Comparison of ENCODE assay signal across 18 mouse cellular contexts in genomic region chr4:34171265-34171862, GRCm38 (mm10).
A peak's percentile ranks its signal among the peaks of the same experiment; 100 is the strongest.
DNase-seq lines count a peak whose midpoint lies in the region; ATAC-seq and TF ChIP-seq lines count a peak whose summit lies in the region.
"Had no signal": no experiment of that assay in that cellular context is flagged by ENCODE, and none has a peak within 500 bp of the region (broad histone marks: within the 10 kb centered on the region; RNA-seq: fewer than 3 reads in every experiment).

No protein-coding gene starts in this region.

- H3K27ac ChIP-seq in hindbrain, embryonic 14.5 days: no peak overlapping the region
- no peak overlapping the region for H3K27ac ChIP-seq in hindbrain, embryonic 12.5 days
- H3K27ac ChIP-seq in forebrain, embryonic 16.5 days (ENCODE audit: low read length): peak overlapping the region; percentile 53; the same call in 1 of the 2 replicates
- peak overlapping the region; percentile 25; the same call in 1 of the 2 replicates for H3K27ac ChIP-seq in layer of hippocampus, adult 2 months
- no peak overlapping the region for H3K27ac ChIP-seq in stomach, postnatal 0 days (replicated peaks)
- H3K27ac ChIP-seq: heart, adult 2 months; kidney, postnatal 0 days; midbrain, embryonic 12.5 days; neural tube, embryonic 12.5 days had no signal

- peaks cover 5% of the 10 kb centered on the region for H3K4me1 ChIP-seq in hindbrain, embryonic 14.5 days (replicated peaks; ENCODE audit: control insufficient read depth, insufficient read depth, low read length)
- 0 out of 2 replicates have a peak, but pooled peaks cover 5% of the 10 kb centered on the region for H3K4me1 ChIP-seq in hindbrain, embryonic 12.5 days
- H3K4me1 ChIP-seq in forebrain, embryonic 16.5 days (replicated peaks; ENCODE audit: control insufficient read depth, insufficient read depth, low read length): peaks cover 9% of the 10 kb centered on the region
- H3K4me1 ChIP-seq in stomach, postnatal 0 days (replicated peaks; ENCODE audit: control insufficient read depth, insufficient read depth): no peaks in the 10 kb centered on the region
- H3K4me1 ChIP-seq: midbrain, embryonic 12.5 days; neural tube, embryonic 12.5 days had no signal

- H3K36me3 ChIP-seq in hindbrain, embryonic 14.5 days (replicated peaks; ENCODE audit: control insufficient read depth, insufficient read depth): no peaks in the 10 kb centered on the region
- no peaks in the 10 kb centered on the region for H3K36me3 ChIP-seq in hindbrain, embryonic 12.5 days
- no peaks in the 10 kb centered on the region for H3K36me3 ChIP-seq in forebrain, embryonic 16.5 days (ENCODE audit: control insufficient read depth, insufficient read depth)
- H3K36me3 ChIP-seq in stomach, postnatal 0 days (ENCODE audit: control insufficient read depth, insufficient read depth, low read length): no peaks in the 10 kb centered on the region
- H3K36me3 ChIP-seq: midbrain, embryonic 12.5 days; neural tube, embryonic 12.5 days had no signal

- H3K9me3 ChIP-seq in hindbrain, embryonic 14.5 days (ENCODE audit: control insufficient read depth, low read length): no peaks in the 10 kb centered on the region
- H3K9me3 ChIP-seq in hindbrain, embryonic 12.5 days (replicated peaks): no peaks in the 10 kb centered on the region
- no peaks in the 10 kb centered on the region for H3K9me3 ChIP-seq in forebrain, embryonic 16.5 days (ENCODE audit: control insufficient read depth, low read length)
- no peaks in the 10 kb centered on the region for H3K9me3 ChIP-seq in stomach, postnatal 0 days (ENCODE audit: control insufficient read depth, low read length)
- H3K9me3 ChIP-seq: midbrain, embryonic 12.5 days; neural tube, embryonic 12.5 days had no signal

- no peak for ATAC-seq in hindbrain, embryonic 14.5 days (ENCODE audit: low FRiP score)
- no peak for ATAC-seq in hindbrain, embryonic 12.5 days (ENCODE audit: low FRiP score)
- ATAC-seq in forebrain, embryonic 16.5 days: peak; percentile 81
- ATAC-seq in erythroblast, adult 5-6 weeks (replicated peaks; ENCODE audit: low FRiP score, poor library complexity, severe bottlenecking): no peak
- ATAC-seq in stomach, postnatal 0 days (ENCODE audit: low FRiP score, low TSS enrichment): no peak
- ATAC-seq: inflammation-experienced regulatory T-cells, adult 6 months had no signal

- TF ChIP-seq EP300 in stomach, postnatal 0 days (optimal IDR thresholded peaks at IDR 0.05): no peak

- H3K27me3 ChIP-seq in hindbrain, embryonic 14.5 days (ENCODE audit: control insufficient read depth, insufficient read depth, low read length): no peaks in the 10 kb centered on the region
- H3K27me3 ChIP-seq in hindbrain, embryonic 12.5 days: no peaks in the 10 kb centered on the region
- H3K27me3 ChIP-seq in forebrain, embryonic 16.5 days (replicated peaks; ENCODE audit: control insufficient read depth, insufficient read depth, low read length): no peaks in the 10 kb centered on the region
- H3K27me3 ChIP-seq in stomach, postnatal 0 days (ENCODE audit: control insufficient read depth, insufficient read depth, low read length): no peaks in the 10 kb centered on the region
- H3K27me3 ChIP-seq: midbrain, embryonic 12.5 days; neural tube, embryonic 12.5 days had no signal

- DNase-seq in hindbrain, embryonic 14.5 days (ENCODE audit: low spot score): peak; percentile 23
- peak in 1 of 2 experiments; percentile 28 for DNase-seq in layer of hippocampus, adult 2 months (ENCODE audit: low spot score in 2 of 2)
- DNase-seq in right cerebral cortex, adult 18-20 months: peak; percentile 9
- DNase-seq in stomach, postnatal 0 days (ENCODE audit: low spot score): no peak
- DNase-seq in T-cell, adult 2 months (ENCODE audit: low spot score): no peak
- DNase-seq: adrenal gland, postnatal 14 days; B cell, adult 2 months; cerebellum, postnatal 36 days; heart, adult 2 months; heart, postnatal 14 days had no signal

- WGBS in hindbrain, embryonic 14.5 days: 47% methylated on average over 4 of the region's 4 CpGs
- WGBS in hindbrain, embryonic 12.5 days: 73% methylated on average over 4 of the region's 4 CpGs
- whole genome bisulfite sequencing in forebrain, embryonic 16.5 days: 32% methylated on average over 4 of the region's 4 CpGs
- 74% methylated on average over 4 of the region's 4 CpGs for WGBS in stomach, postnatal 0 days

- no peak overlapping the region for H3K9ac ChIP-seq in hindbrain, embryonic 14.5 days
- no peak overlapping the region for H3K9ac ChIP-seq in hindbrain, embryonic 12.5 days
- H3K9ac ChIP-seq in forebrain, embryonic 16.5 days (replicated peaks; ENCODE audit: low read depth, low read length): 0 out of 2 replicates have a peak overlapping the region, but pooled peaks have one; percentile 22
- no peak overlapping the region for H3K9ac ChIP-seq in stomach, postnatal 0 days (ENCODE audit: low read length)
- H3K9ac ChIP-seq: midbrain, embryonic 12.5 days; neural tube, embryonic 12.5 days had no signal

- no peak overlapping the region for H3K4me2 ChIP-seq in hindbrain, embryonic 14.5 days (replicated peaks)
- H3K4me2 ChIP-seq in hindbrain, embryonic 12.5 days (replicated peaks): no peak overlapping the region
- no peak overlapping the region for H3K4me2 ChIP-seq in forebrain, embryonic 16.5 days (ENCODE audit: low read length)
- H3K4me2 ChIP-seq in stomach, postnatal 0 days (replicated peaks; ENCODE audit: low read depth): no peak overlapping the region
- H3K4me2 ChIP-seq: liver, embryonic 11.5 days; midbrain, embryonic 12.5 days; neural tube, embryonic 12.5 days had no signal

- TF ChIP-seq CTCF in layer of hippocampus, adult 2 months (conservative IDR thresholded peaks at IDR 0.05): peak; percentile 40
- no peak for TF ChIP-seq CTCF in stomach, postnatal 0 days (IDR thresholded peaks at IDR 0.05; ENCODE audit: low read depth)

- H3K4me3 ChIP-seq in hindbrain, embryonic 14.5 days (replicated peaks; ENCODE audit: low read length): no peak overlapping the region
- H3K4me3 ChIP-seq in hindbrain, embryonic 12.5 days: no peak overlapping the region
- no peak overlapping the region for H3K4me3 ChIP-seq in forebrain, embryonic 16.5 days (replicated peaks; ENCODE audit: low read length)
- no peak overlapping the region for H3K4me3 ChIP-seq in layer of hippocampus, adult 2 months
- H3K4me3 ChIP-seq in stomach, postnatal 0 days (ENCODE audit: low read depth, low read length): no peak overlapping the region
- H3K4me3 ChIP-seq: heart, adult 2 months; midbrain, embryonic 12.5 days; neural tube, embryonic 12.5 days had no signal

Comparison
In these comparisons a context has a peak if more than half of its experiments do, and no peak if none do; other contexts are left out.
1. DNase-seq: peak in hindbrain, embryonic 14.5 days (single experiment) and right cerebral cortex, adult 18-20 months (single experiment); none in stomach, postnatal 0 days (single experiment) and T-cell, adult 2 months (single experiment).
2. H3K27ac ChIP-seq: peak in forebrain, embryonic 16.5 days (single experiment) and layer of hippocampus, adult 2 months (single experiment); none in hindbrain, embryonic 14.5 days (single experiment), hindbrain, embryonic 12.5 days (single experiment) and stomach, postnatal 0 days (single experiment).